Mouse (Mus musculus) cerebellum, postnatal 4 days (tissue): Measurements from ENCODE around the gene Tead2.

Experiments used
- DNase-seq, 2 experiments: peaks; one replicate each; pipeline ENCODE4 v3.0.0; 2022; ENCODE audit warnings: low spot score in 2 of 2, mixed read lengths in 1 of 2

The Tead2 gene

GRCm38 (mm10) chr7:45257063-45257840 is 41.7 kb downstream of the Tead2 start:
- DNase-seq, result no peak

DNA sequence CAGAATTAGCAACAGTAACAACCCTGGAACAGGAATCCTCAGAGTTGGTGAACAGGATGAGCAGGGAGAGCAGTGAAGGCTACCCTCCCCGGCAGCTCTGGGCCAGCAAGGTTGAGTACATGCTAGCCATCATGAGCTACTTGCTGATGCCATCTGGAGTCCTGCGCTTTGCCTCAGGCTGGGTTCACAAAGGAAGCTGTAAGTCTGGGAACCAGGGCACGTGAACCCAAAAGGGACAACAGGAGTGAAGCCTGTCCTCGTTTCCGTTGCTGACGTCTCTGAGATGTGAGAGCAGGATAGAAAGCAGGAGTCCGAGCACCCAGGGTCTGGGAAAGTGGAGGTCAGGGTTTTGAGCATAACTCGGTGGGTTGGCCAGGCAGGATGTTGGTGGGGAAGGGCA is 43.7 kb downstream of the Tead2 start:
- DNase-seq, result no peak

- DNase-seq, result no peak
Measured at GRCm38 (mm10) chr7:45262266-45262665, 46.7 kb downstream of the Tead2 start.

DNA sequence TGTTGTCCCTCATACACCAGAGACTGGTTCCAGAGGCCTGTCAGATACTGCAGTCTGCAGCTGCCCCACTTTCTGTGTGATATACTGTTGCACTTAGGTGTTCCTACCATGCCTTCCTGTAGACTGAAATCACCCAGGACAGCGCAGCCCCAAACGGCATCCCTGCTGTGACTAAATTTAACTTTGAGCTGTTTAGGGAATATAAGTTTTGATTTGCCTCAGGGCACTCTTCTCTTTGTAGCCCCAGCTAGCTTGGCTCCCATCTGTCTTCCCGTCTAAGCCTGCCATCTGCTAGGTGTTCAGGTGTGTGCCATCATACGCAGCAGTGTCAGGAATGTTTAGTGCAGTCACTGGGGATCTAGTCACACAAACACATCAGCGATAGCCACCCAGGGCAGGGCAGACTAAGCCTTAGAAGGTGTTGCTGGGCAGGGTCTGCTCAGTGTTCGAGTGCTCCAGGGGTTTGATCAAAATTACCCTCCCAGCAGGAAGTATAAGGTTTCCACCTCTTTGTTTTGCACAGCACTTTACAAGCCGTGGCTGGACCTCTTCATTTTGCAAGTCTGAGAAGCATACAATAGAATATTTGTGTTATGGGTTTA is 47.6 kb downstream of the Tead2 start:
- no peak for DNase-seq

- DNase-seq, result no peak
Measured at GRCm38 (mm10) chr7:45264348-45264747, 48.8 kb downstream of the Tead2 start.

- no peak for DNase-seq
Measured at GRCm38 (mm10) chr7:45265518-45265917, 50.0 kb downstream of the Tead2 start.

DNA sequence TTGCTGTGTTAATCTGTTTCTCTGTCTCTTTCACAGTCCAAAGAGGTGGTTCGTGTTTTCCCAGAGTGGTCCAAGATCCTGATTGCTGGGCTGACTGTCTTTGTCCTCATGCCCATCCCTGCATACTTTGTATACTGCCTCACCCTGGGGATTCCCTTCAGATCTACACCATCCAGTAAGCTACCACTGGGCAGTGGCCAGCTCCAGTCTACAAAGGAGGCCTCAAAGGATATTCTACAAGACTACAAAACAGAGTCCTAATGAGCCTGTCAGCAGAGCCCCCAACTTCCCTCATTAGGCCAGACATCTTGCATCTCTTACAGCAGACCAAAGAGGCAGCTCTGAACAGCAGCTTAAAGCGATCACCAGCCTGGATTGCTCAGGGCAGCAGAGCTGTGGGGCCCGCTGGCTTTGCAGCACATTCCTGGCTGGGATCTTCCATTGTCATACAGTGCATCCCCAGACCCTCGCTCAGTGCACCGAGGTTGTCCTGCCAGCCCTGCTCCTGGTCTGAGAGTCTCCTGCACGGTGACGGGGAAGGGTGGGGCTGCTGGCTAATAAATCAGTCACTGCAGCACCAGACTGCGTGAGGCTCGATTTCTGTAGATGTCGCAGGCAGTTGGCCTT is 57.3 kb downstream of the Tead2 start:
- DNase-seq, result no peak

DNA sequence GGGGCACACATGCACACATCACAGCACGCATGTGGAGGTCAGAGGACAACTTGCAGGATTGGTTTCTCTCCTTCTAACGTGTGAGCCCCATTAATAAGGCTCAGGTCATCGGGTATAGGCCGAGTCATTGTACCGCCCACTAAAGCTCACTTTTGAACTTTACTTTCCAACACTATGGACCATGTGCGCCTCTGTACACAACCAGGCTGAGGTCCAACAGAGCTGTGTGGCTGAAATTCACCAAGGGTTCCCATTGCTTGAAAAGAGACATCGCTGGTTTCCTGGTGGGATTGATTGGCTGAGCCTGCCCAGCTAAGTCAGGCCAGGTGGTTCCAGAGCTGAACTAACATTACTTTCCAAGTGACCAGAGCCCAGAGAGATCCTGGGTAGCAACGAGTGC is 58.1 kb downstream of the Tead2 start:
- no peak for DNase-seq

- DNase-seq, result peak; percentile 60 to 78
Measured at GRCm38 (mm10) chr7:45277136-45277760, 61.7 kb downstream of the Tead2 start, which contains the start of gene Slc6a21. Gene Slc6a21, plus strand, starts transcription at chr7:45277513.
